Mouse (Mus musculus): ENCODE data around the gene Rsph6a. TPM values are rescaled to one million over a fixed set of nuclear protein-coding genes. Genes with fewer than 3 reads are reported as not detected.

The Rsph6a gene
- not detected in 2 replicates for polyA plus RNA-seq (2014; fragmentation: Nextera tagmentation; extraction: Ambion mirVana)

GRCm38 (mm10) chr7:19054047-19054776, at the start of gene Rsph6a:
Rsph6a (plus strand) TSS chr7:19054690.
- peaks cover 0 to 5% of the 10 kb centered on the region in 2 experiments; a peak in 1 of 4 replicates for H3K4me1 ChIP-seq (ENCODE audit: control insufficient read depth in 2 of 2, insufficient read depth in 2 of 2, low read length in 2 of 2)
- no peak for ATAC-seq (ENCODE audit: insufficient number of reproducible peaks, insufficient read depth, low FRiP score, low read depth)
- H3K36me3 ChIP-seq (ENCODE audit: control insufficient read depth, insufficient read depth, low read length), result peaks cover 42% of the 10 kb centered on the region
- no peaks in the 10 kb centered on the region for H3K9me3 ChIP-seq (ENCODE audit: control insufficient read depth, low read length)
- no peak within 1 kb of the TSS for H3K9ac ChIP-seq (ENCODE audit: low read length)
- H3K27ac ChIP-seq (replicated peaks in 1 of 2; ENCODE audit: control insufficient read depth in 1 of 2, insufficient read depth in 1 of 2, low read depth in 2 of 2, low read length in 2 of 2), result no peak within 1 kb of the TSS
- H3K27me3 ChIP-seq (ENCODE audit: control insufficient read depth, insufficient read depth, low read length), result no peaks in the 10 kb centered on the region
- 42% methylated on average over 32 of the region's 33 CpGs for WGBS
- no peak within 1 kb of the TSS; a peak in 1 of 4 replicates for H3K4me3 ChIP-seq (ENCODE audit: control insufficient read depth in 1 of 2, insufficient read depth in 1 of 2, low read depth in 1 of 2, low read length in 2 of 2)
- peak within 1 kb of the TSS; percentile 48 for H3K4me2 ChIP-seq (ENCODE audit: low read length)

- no peak overlapping the region for H3K27ac ChIP-seq (replicated peaks in 1 of 2; ENCODE audit: control insufficient read depth in 1 of 2, insufficient read depth in 1 of 2, low read depth in 2 of 2, low read length in 2 of 2)
- no peak for ATAC-seq (ENCODE audit: insufficient number of reproducible peaks, insufficient read depth, low FRiP score, low read depth)
- H3K9me3 ChIP-seq (ENCODE audit: control insufficient read depth, low read length), result no peaks in the 10 kb centered on the region
- H3K4me2 ChIP-seq (ENCODE audit: low read length), result peak overlapping the region; percentile 99
- H3K4me1 ChIP-seq (ENCODE audit: control insufficient read depth in 2 of 2, insufficient read depth in 2 of 2, low read length in 2 of 2), result peaks cover 9 to 43% of the 10 kb centered on the region in 2 experiments
- WGBS, result 82% methylated on average over 34 of the region's 34 CpGs
- peaks cover 32% of the 10 kb centered on the region for H3K36me3 ChIP-seq (ENCODE audit: control insufficient read depth, insufficient read depth, low read length)
- peak overlapping the region; percentile 92; the same call in 1 of the 2 replicates for H3K9ac ChIP-seq (ENCODE audit: low read length)
- peak overlapping the region; percentile 89 to 96; a peak in 2 of 4 replicates for H3K4me3 ChIP-seq (ENCODE audit: control insufficient read depth in 1 of 2, insufficient read depth in 1 of 2, low read depth in 1 of 2, low read length in 2 of 2)
- no peaks in the 10 kb centered on the region for H3K27me3 ChIP-seq (ENCODE audit: control insufficient read depth, insufficient read depth, low read length)
Observed at GRCm38 (mm10) chr7:19005417-19006121, 48.9 kb upstream of the Rsph6a start.

- 10% methylated on average over 12 of the region's 12 CpGs for WGBS
- Histone ChIP-seq H3K27me3 (ENCODE audit: control insufficient read depth, insufficient read depth, low read length) (no peaks in the 10 kb centered on the region), H3K9me3 (ENCODE audit: control insufficient read depth, low read length) (no peaks in the 10 kb centered on the region), H3K4me3 (ENCODE audit: control insufficient read depth in 1 of 2, insufficient read depth in 1 of 2, low read depth in 1 of 2, low read length in 2 of 2) (0 out of 4 replicates have a peak overlapping the region, but pooled peaks of 1 of the 2 experiments have one; percentile 4), H3K4me1 (ENCODE audit: control insufficient read depth in 2 of 2, insufficient read depth in 2 of 2, low read length in 2 of 2) (peaks cover 9 to 38% of the 10 kb centered on the region in 2 experiments), H3K9ac (ENCODE audit: low read length) (0 out of 2 replicates have a peak overlapping the region, but pooled peaks have one; percentile 30), H3K27ac (replicated peaks in 1 of 2; ENCODE audit: control insufficient read depth in 1 of 2, insufficient read depth in 1 of 2, low read depth in 2 of 2, low read length in 2 of 2) (no peak overlapping the region), H3K36me3 (ENCODE audit: control insufficient read depth, insufficient read depth, low read length) (peaks cover 32% of the 10 kb centered on the region), H3K4me2 (ENCODE audit: low read length) (peak overlapping the region; percentile 11; the same call in 1 of the 2 replicates)
- ATAC-seq (ENCODE audit: insufficient number of reproducible peaks, insufficient read depth, low FRiP score, low read depth), result no peak
Observed at GRCm38 (mm10) chr7:19006476-19006875, 48.0 kb upstream of the Rsph6a start.

GRCm38 (mm10) chr7:19007026-19007977, 47.2 kb upstream of the Rsph6a start:
- ATAC-seq (ENCODE audit: insufficient number of reproducible peaks, insufficient read depth, low FRiP score, low read depth), result no peak
- 78% methylated on average over 13 of the region's 13 CpGs for WGBS
- Histone ChIP-seq H3K9ac (ENCODE audit: low read length) (no peak overlapping the region), H3K27me3 (ENCODE audit: control insufficient read depth, insufficient read depth, low read length) (no peaks in the 10 kb centered on the region), H3K4me2 (ENCODE audit: low read length) (no peak overlapping the region), H3K27ac (replicated peaks in 1 of 2; ENCODE audit: control insufficient read depth in 1 of 2, insufficient read depth in 1 of 2, low read depth in 2 of 2, low read length in 2 of 2) (no peak overlapping the region), H3K4me1 (ENCODE audit: control insufficient read depth in 2 of 2, insufficient read depth in 2 of 2, low read length in 2 of 2) (peaks cover 11 to 39% of the 10 kb centered on the region in 2 experiments), H3K4me3 (ENCODE audit: control insufficient read depth in 1 of 2, insufficient read depth in 1 of 2, low read depth in 1 of 2, low read length in 2 of 2) (no peak overlapping the region), H3K36me3 (ENCODE audit: control insufficient read depth, insufficient read depth, low read length) (peaks cover 32% of the 10 kb centered on the region), H3K9me3 (ENCODE audit: control insufficient read depth, low read length) (no peaks in the 10 kb centered on the region)

- Histone ChIP-seq H3K9ac (ENCODE audit: low read length) (no peak overlapping the region), H3K4me2 (ENCODE audit: low read length) (no peak overlapping the region), H3K4me1 (ENCODE audit: control insufficient read depth in 2 of 2, insufficient read depth in 2 of 2, low read length in 2 of 2) (peaks cover 5 to 25% of the 10 kb centered on the region in 2 experiments; a peak in 3 of 4 replicates), H3K4me3 (ENCODE audit: control insufficient read depth in 1 of 2, insufficient read depth in 1 of 2, low read depth in 1 of 2, low read length in 2 of 2) (no peak overlapping the region), H3K27me3 (ENCODE audit: control insufficient read depth, insufficient read depth, low read length) (no peaks in the 10 kb centered on the region), H3K36me3 (ENCODE audit: control insufficient read depth, insufficient read depth, low read length) (peaks cover 23% of the 10 kb centered on the region), H3K9me3 (ENCODE audit: control insufficient read depth, low read length) (no peaks in the 10 kb centered on the region), H3K27ac (replicated peaks in 1 of 2; ENCODE audit: control insufficient read depth in 1 of 2, insufficient read depth in 1 of 2, low read depth in 2 of 2, low read length in 2 of 2) (no peak overlapping the region)
- ATAC-seq (ENCODE audit: insufficient number of reproducible peaks, insufficient read depth, low FRiP score, low read depth), result no peak
- 67% methylated on average over 7 of the region's 7 CpGs for WGBS
Observed at GRCm38 (mm10) chr7:19010581-19010980, 43.9 kb upstream of the Rsph6a start.

- WGBS, result under 1% methylated on average over 26 of the region's 31 CpGs
- peak; percentile 58 for ATAC-seq (ENCODE audit: insufficient number of reproducible peaks, insufficient read depth, low FRiP score, low read depth)
- H3K36me3 ChIP-seq (ENCODE audit: control insufficient read depth, insufficient read depth, low read length), result peaks cover 8% of the 10 kb centered on the region
Observed at GRCm38 (mm10) chr7:19012025-19012621, 42.4 kb upstream of the Rsph6a start.

More at GRCm38 (mm10) chr7:19012025-19012621, 42.4 kb upstream of the Rsph6a start:
- Histone ChIP-seq H3K4me3 (ENCODE audit: control insufficient read depth in 1 of 2, insufficient read depth in 1 of 2, low read depth in 1 of 2, low read length in 2 of 2) (peak overlapping the region; percentile 39 to 47), H3K27ac (replicated peaks in 1 of 2; ENCODE audit: control insufficient read depth in 1 of 2, insufficient read depth in 1 of 2, low read depth in 2 of 2, low read length in 2 of 2) (peak overlapping the region in 1 of 2 experiments; percentile 77; a peak in 2 of 4 replicates), H3K4me2 (ENCODE audit: low read length) (peak overlapping the region; percentile 91), H3K4me1 (ENCODE audit: control insufficient read depth in 2 of 2, insufficient read depth in 2 of 2, low read length in 2 of 2) (peaks cover 5 to 12% of the 10 kb centered on the region in 2 experiments; a peak in 3 of 4 replicates), H3K9ac (ENCODE audit: low read length) (peak overlapping the region; percentile 81), H3K9me3 (ENCODE audit: control insufficient read depth, low read length) (no peaks in the 10 kb centered on the region), H3K27me3 (ENCODE audit: control insufficient read depth, insufficient read depth, low read length) (no peaks in the 10 kb centered on the region)
